Mouse (Mus musculus): ENCODE measurements around the gene Tor2a. TPM values are rescaled to one million over a fixed set of nuclear protein-coding genes. Genes with fewer than 3 reads are reported as not detected.

Gene Tor2a
- polyA plus RNA-seq, 1 experiment, result 41.6 TPM

DNA sequence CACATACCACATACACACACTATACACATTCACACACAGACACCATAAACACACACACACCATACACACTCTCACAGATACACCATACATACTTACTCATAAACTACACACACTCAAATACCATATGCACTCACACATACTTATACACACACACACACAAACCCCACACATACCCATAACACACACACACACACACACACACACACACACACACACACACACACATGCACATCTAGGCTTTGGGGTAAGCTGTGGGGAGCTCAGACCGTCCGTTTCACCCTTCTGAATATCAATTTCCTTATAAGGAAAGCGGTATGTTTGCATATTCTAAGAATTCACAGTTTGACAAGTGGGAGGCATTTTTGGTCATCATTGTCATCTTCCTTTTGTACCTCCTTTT, 34.5 kb upstream of the Tor2a start:
- H3K27ac ChIP-seq (ENCODE audit: insufficient read depth, low read length), result no peak overlapping the region
- H3K4me3 ChIP-seq (replicated peaks; ENCODE audit: insufficient read depth, low read depth, low read length), result no peak overlapping the region
- WGBS, result 77% methylated on average over 3 of the region's 3 CpGs
- DNase-seq, result no peak
- H3K4me1 ChIP-seq (ENCODE audit: control insufficient read depth, insufficient read depth, low read length), result no peaks in the 10 kb centered on the region
- TF ChIP-seq POLR2A (IDR thresholded peaks at IDR 0.05; ENCODE audit: borderline replicate concordance, insufficient read depth, low read length), result no peak
- TF ChIP-seq CTCF (IDR thresholded peaks at IDR 0.05; ENCODE audit: borderline replicate concordance, insufficient read depth, low read depth, low read length), result no peak
- H3K27me3 ChIP-seq (ENCODE audit: control insufficient read depth, insufficient read depth, low read length), result no peaks in the 10 kb centered on the region

DNA sequence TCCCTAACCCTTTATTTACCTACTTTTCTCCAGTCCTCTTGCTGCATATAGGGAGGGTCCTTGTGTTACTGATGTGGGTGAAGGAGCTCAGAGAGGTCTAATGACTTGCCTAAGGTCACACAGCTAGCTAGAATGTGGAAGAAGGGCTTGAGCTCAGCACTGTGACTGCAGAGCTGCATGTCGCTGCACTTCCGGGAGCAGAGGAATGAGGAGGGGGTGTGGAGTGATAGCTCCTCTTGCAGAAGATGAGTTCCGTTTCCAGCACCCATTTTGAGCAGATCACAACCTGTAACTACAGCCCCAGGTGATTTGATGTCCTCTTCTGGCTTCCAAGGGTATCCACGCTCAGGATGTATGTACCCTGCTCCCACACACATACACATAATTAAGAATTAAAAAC, 32.9 kb upstream of the Tor2a start:
- TF ChIP-seq POLR2A (IDR thresholded peaks at IDR 0.05; ENCODE audit: borderline replicate concordance, insufficient read depth, low read length) (no peak), CTCF (IDR thresholded peaks at IDR 0.05; ENCODE audit: borderline replicate concordance, insufficient read depth, low read depth, low read length) (no peak)
- no peaks in the 10 kb centered on the region for H3K27me3 ChIP-seq (ENCODE audit: control insufficient read depth, insufficient read depth, low read length)
- no peak overlapping the region for H3K27ac ChIP-seq (ENCODE audit: insufficient read depth, low read length)
- no peaks in the 10 kb centered on the region for H3K4me1 ChIP-seq (ENCODE audit: control insufficient read depth, insufficient read depth, low read length)
- no peak for DNase-seq
- 91% methylated on average over 4 of the region's 4 CpGs for WGBS
- H3K4me3 ChIP-seq (replicated peaks; ENCODE audit: insufficient read depth, low read depth, low read length), result no peak overlapping the region

DNA sequence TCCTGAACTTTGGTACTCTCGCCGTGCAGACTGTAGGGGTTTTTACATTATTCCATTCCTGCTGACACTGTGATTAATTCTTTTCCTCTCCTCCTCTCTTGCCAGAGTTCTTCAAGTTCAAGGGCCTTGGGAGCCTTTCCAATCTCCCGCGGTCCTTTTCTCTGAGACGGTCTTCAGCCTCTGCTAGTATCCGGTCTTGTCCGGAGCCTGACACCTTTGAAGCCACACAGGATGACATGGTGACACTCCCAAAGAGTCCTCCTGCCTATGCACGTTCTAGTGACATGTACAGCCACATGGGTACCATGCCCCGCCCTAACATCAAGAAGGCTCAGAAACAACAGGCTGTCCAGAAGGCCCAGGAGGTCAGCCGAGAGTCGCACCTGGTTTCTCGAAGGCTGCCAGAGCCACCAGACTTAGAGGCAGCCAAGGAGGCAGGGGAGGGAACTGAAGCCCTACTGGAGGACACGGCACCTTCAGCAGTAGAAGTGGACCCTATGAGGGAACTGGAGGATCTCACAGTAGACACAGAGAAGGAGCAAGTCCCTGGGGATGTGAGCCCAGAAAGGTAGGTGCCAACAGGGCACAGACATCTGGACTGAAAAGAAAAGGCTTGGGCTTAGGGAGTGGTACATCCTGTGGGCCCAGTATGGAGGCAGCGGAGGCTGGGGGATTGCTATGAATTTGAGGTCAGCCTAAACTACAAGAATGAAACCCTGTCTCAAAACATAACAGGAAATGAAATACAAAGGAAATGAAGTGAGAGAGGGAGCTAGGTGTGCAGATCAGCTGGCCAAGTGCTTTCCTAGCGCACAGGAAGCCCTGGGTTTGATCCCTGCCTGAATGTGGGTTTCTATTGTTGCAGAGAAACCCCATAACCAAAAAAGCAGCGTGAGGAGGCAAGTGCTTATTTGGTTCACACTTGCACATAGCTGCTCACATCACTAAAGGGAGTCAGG, 31.9 kb upstream of the Tor2a start:
- Histone ChIP-seq H3K27me3 (ENCODE audit: control insufficient read depth, insufficient read depth, low read length) (no peaks in the 10 kb centered on the region), H3K4me1 (ENCODE audit: control insufficient read depth, insufficient read depth, low read length) (no peaks in the 10 kb centered on the region), H3K4me3 (replicated peaks; ENCODE audit: insufficient read depth, low read depth, low read length) (no peak overlapping the region), H3K27ac (ENCODE audit: insufficient read depth, low read length) (no peak overlapping the region)
- TF ChIP-seq POLR2A (IDR thresholded peaks at IDR 0.05; ENCODE audit: borderline replicate concordance, insufficient read depth, low read length), result no peak
- no peak for TF ChIP-seq CTCF (IDR thresholded peaks at IDR 0.05; ENCODE audit: borderline replicate concordance, insufficient read depth, low read depth, low read length)
- no peak for DNase-seq
- WGBS, result 76% methylated on average over 16 of the region's 16 CpGs

DNA sequence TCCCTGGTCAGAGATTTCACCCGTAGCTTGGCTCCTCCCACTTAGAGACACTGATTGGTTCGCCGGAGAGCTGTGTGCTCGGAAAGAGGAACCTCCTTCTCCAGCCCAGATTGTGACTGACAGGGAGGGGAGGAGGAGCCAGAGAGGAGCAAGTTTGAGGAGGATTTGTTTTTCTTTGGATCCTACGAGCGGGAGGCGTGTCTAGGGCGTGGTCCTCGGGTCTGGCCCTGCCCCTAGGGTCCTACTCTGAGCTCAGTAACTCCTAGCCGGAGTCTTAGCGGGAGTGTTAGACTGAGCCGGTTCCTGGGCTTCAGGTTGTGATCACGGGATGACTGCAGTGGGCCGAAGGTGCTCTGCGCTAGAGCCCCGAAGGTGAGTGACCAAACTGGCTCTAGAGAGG, 29.6 kb upstream of the Tor2a start:
- Histone ChIP-seq H3K4me1 (ENCODE audit: control insufficient read depth, insufficient read depth, low read length) (no peaks in the 10 kb centered on the region), H3K27me3 (ENCODE audit: control insufficient read depth, insufficient read depth, low read length) (no peaks in the 10 kb centered on the region), H3K4me3 (replicated peaks; ENCODE audit: insufficient read depth, low read depth, low read length) (peak overlapping the region; percentile 50), H3K27ac (ENCODE audit: insufficient read depth, low read length) (no peak overlapping the region)
- peak; percentile 84 to 92 for DNase-seq
- under 1% methylated on average over 16 of the region's 16 CpGs for WGBS
- TF ChIP-seq POLR2A (IDR thresholded peaks at IDR 0.05; ENCODE audit: borderline replicate concordance, insufficient read depth, low read length) (0 out of 2 replicates have a peak, but pooled peaks have one; percentile 3), CTCF (IDR thresholded peaks at IDR 0.05; ENCODE audit: borderline replicate concordance, insufficient read depth, low read depth, low read length) (no peak)

DNA sequence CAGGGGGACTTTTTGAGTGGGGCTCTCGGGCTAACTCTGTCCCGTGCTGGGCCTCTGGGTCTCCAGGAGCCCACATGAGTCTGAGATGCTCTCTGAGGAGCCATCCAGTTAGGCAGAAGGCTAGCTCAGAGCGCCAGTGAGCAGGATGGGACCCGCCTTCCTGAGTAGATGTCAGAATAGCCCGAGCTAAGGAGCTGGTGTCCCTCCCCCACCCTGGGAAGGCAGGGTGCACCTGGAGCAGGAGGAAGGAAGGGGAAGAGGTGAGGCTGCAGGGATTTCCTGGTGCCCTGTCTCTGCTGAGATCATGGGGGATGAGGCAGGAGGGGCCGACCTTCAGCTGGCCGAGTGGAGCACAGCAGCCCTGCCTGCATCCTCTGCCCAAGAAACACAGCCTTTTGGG, 28.6 kb upstream of the Tor2a start:
- Histone ChIP-seq H3K27ac (ENCODE audit: insufficient read depth, low read length) (no peak overlapping the region), H3K4me1 (ENCODE audit: control insufficient read depth, insufficient read depth, low read length) (no peaks in the 10 kb centered on the region), H3K4me3 (replicated peaks; ENCODE audit: insufficient read depth, low read depth, low read length) (peak overlapping the region; percentile 2), H3K27me3 (ENCODE audit: control insufficient read depth, insufficient read depth, low read length) (no peaks in the 10 kb centered on the region)
- no peak for DNase-seq
- TF ChIP-seq CTCF (IDR thresholded peaks at IDR 0.05; ENCODE audit: borderline replicate concordance, insufficient read depth, low read depth, low read length) (no peak), POLR2A (IDR thresholded peaks at IDR 0.05; ENCODE audit: borderline replicate concordance, insufficient read depth, low read length) (no peak)
- 74% methylated on average over 7 of the region's 7 CpGs for WGBS

DNA sequence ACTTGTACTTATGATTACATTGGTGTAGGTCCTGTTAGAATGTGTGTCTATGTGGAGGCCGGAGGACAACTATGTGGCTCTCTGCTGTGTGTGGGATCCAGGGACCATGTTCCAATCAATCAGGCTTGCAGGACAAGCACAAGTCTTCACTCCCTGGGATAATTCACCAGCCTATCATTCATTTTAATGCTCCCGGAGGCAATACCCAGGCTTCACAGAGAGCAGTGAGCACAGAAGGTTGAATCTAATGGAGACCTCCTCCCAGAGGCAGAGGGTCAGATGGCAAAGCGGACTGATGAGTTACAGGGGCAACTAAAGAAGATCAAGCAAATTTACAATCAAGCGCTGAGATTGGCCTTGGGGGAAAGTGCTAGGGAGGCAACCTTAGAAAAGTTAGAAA, 27.5 kb upstream of the Tor2a start:
- H3K27me3 ChIP-seq (ENCODE audit: control insufficient read depth, insufficient read depth, low read length), result no peaks in the 10 kb centered on the region
- H3K4me1 ChIP-seq (ENCODE audit: control insufficient read depth, insufficient read depth, low read length), result no peaks in the 10 kb centered on the region
- no peak overlapping the region for H3K4me3 ChIP-seq (replicated peaks; ENCODE audit: insufficient read depth, low read depth, low read length)
- no peak for TF ChIP-seq CTCF (IDR thresholded peaks at IDR 0.05; ENCODE audit: borderline replicate concordance, insufficient read depth, low read depth, low read length)
- no peak for TF ChIP-seq POLR2A (IDR thresholded peaks at IDR 0.05; ENCODE audit: borderline replicate concordance, insufficient read depth, low read length)
- H3K27ac ChIP-seq (ENCODE audit: insufficient read depth, low read length), result no peak overlapping the region
- DNase-seq, result no peak
- 90% methylated on average over 4 of the region's 4 CpGs for WGBS

DNA sequence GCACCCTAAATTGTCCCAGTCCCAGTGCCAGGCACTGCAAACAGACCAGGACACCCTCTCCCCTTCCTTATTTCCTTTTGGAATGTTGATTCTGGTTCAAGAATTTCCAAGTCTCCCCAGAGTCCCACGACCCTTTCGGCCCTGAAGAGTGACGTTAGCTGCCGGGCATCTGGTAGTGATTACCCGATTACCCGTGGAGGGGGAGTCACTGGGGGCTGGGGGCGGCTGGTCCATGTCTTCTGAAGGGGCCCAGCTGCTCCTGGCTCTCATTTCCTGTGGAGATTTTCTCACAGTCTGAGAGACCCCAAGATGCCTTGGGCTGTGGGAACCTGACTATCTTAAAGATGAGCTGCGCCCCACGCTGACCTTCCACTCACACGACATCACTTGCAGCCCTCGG, 26.2 kb upstream of the Tor2a start:
- TF ChIP-seq POLR2A (IDR thresholded peaks at IDR 0.05; ENCODE audit: borderline replicate concordance, insufficient read depth, low read length) (no peak), CTCF (IDR thresholded peaks at IDR 0.05; ENCODE audit: borderline replicate concordance, insufficient read depth, low read depth, low read length) (no peak)

DNA sequence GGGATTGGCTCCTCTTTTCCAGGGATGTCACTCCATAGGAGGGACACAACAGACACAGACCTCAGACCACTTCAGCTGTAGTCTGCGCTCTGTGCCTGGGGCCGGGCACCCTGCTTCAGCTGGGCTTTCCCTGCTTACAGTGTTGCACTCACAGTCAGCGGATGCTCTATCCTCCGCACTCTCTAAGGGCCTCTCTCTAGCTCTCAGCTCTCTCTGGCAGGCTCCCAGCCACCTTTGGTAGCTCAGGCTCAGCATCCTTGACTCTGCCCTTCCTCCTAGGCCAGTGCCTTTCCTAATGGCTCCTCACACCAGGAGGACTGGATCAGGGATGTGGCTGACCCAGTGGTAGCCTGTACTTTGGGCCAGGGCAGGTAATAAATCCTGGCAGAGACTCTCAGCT, 25.1 kb upstream of the Tor2a start:
- WGBS, result 75% methylated on average over 4 of the region's 4 CpGs
- no peak for DNase-seq
- TF ChIP-seq POLR2A (IDR thresholded peaks at IDR 0.05; ENCODE audit: borderline replicate concordance, insufficient read depth, low read length) (no peak), CTCF (IDR thresholded peaks at IDR 0.05; ENCODE audit: borderline replicate concordance, insufficient read depth, low read depth, low read length) (no peak)
- H3K27ac ChIP-seq (ENCODE audit: insufficient read depth, low read length), result no peak overlapping the region
- no peaks in the 10 kb centered on the region for H3K27me3 ChIP-seq (ENCODE audit: control insufficient read depth, insufficient read depth, low read length)
- H3K4me3 ChIP-seq (replicated peaks; ENCODE audit: insufficient read depth, low read depth, low read length), result no peak overlapping the region
- H3K4me1 ChIP-seq (ENCODE audit: control insufficient read depth, insufficient read depth, low read length), result no peaks in the 10 kb centered on the region

More for the DNA sequence above, 26.2 kb upstream of the Tor2a start:
- Histone ChIP-seq H3K4me1 (ENCODE audit: control insufficient read depth, insufficient read depth, low read length) (no peaks in the 10 kb centered on the region), H3K27me3 (ENCODE audit: control insufficient read depth, insufficient read depth, low read length) (no peaks in the 10 kb centered on the region), H3K27ac (ENCODE audit: insufficient read depth, low read length) (no peak overlapping the region), H3K4me3 (replicated peaks; ENCODE audit: insufficient read depth, low read depth, low read length) (no peak overlapping the region)
- WGBS, result 47% methylated on average over 11 of the region's 11 CpGs
- no peak for DNase-seq

Data from cerebellum, adult 2 months (tissue).